Mouse (Mus musculus) cerebellum, postnatal 10 days (tissue): ENCODE measurements around the gene Arf1.

Experiments
- DNase-seq, 2 experiments: peaks; one replicate each; pipeline ENCODE4 v3.0.0; 2021; ENCODE audit warnings: mixed read lengths in 2 of 2

Arf1 gene

GRCm38 (mm10) chr11:59228122-59228953 is at the start of gene Arf1:
Arf1 (minus strand) TSS chr11:59228270.
- DNase-seq = peak; percentile 99

- DNase-seq = no peak
Measured at GRCm38 (mm10) chr11:59276877-59277276, 48.8 kb upstream of the Arf1 start.

- DNase-seq = no peak
Measured at GRCm38 (mm10) chr11:59274184-59274583, 46.1 kb upstream of the Arf1 start.

GRCm38 (mm10) chr11:59266727-59267126 is 38.7 kb upstream of the Arf1 start:
- DNase-seq = no peak

- DNase-seq = no peak
Measured at GRCm38 (mm10) chr11:59265154-59265813, 37.2 kb upstream of the Arf1 start.

- peak; percentile 61 to 69 for DNase-seq
Measured at GRCm38 (mm10) chr11:59264593-59264992, 36.5 kb upstream of the Arf1 start.

- peak; percentile 79 to 84 for DNase-seq
Measured at GRCm38 (mm10) chr11:59263870-59264563, 35.9 kb upstream of the Arf1 start.

- no peak for DNase-seq
Measured at GRCm38 (mm10) chr11:59262308-59262707, 34.2 kb upstream of the Arf1 start.

- DNase-seq = no peak
Measured at GRCm38 (mm10) chr11:59260706-59261493, 32.8 kb upstream of the Arf1 start.

GRCm38 (mm10) chr11:59259647-59260046 is 31.6 kb upstream of the Arf1 start:
- no peak for DNase-seq

- DNase-seq = no peak
Measured at GRCm38 (mm10) chr11:59248101-59248500, 20.0 kb upstream of the Arf1 start.

- no peak for DNase-seq
Measured at GRCm38 (mm10) chr11:59243856-59244255, 15.8 kb upstream of the Arf1 start.

- peak; percentile 31 to 41 for DNase-seq
Measured at GRCm38 (mm10) chr11:59241841-59242240, 13.8 kb upstream of the Arf1 start.

GRCm38 (mm10) chr11:59239796-59240195 is 11.7 kb upstream of the Arf1 start:
- peak; percentile 69 to 81 for DNase-seq

- DNase-seq = no peak
Measured at GRCm38 (mm10) chr11:59239428-59239785, 11.3 kb upstream of the Arf1 start.

- DNase-seq = peak; percentile 96 to 97
Measured at GRCm38 (mm10) chr11:59238525-59239427, 10.7 kb upstream of the Arf1 start.

GRCm38 (mm10) chr11:59232797-59233196 is 4.7 kb upstream of the Arf1 start:
- DNase-seq = no peak

- peak; percentile 86 to 88 for DNase-seq
Measured at GRCm38 (mm10) chr11:59230144-59230760, 2.2 kb upstream of the Arf1 start.

GRCm38 (mm10) chr11:59227604-59228121 is 407 bp downstream of the Arf1 start:
- no peak for DNase-seq

- no peak for DNase-seq
Measured at GRCm38 (mm10) chr11:59226787-59227603, 1.1 kb downstream of the Arf1 start.
